8 mouse cellular contexts compared by ENCODE assay signal in the genomic region with DNA sequence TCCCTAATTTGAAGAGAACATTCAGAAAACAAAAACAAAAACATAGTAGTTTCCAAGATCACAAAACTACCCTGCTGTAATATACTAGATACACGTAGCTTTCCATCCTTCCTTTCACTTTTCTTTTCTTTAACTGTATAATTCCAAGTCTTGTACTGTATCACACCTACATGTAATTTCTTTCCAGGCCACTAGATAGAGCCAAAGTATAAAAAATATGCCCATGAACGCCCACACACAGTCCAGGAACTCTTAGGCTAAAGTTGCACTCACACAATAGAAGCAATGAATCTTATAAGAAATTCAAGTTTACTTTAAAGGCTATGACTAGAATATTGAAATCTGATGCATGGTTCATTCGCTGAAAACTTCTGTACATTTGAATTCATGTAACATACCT.
DNase-seq lines count a peak whose midpoint lies in the region; ATAC-seq and TF ChIP-seq lines count a peak whose summit lies in the region.

No protein-coding gene starts in this region.

- no peaks in the 10 kb centered on the region for H3K27me3 ChIP-seq in neural tube, embryonic 12.5 days (replicated peaks)
- H3K27me3 ChIP-seq in neural tube, embryonic 15.5 days (replicated peaks), result no peaks in the 10 kb centered on the region
- H3K27me3 ChIP-seq in forebrain, postnatal 0 days (ENCODE audit: insufficient read depth, low read length), result no peaks in the 10 kb centered on the region

- peak; percentile 80 for TF ChIP-seq CTCF in forebrain, postnatal 0 days (IDR thresholded peaks at IDR 0.05; ENCODE audit: low read depth)
- peak; percentile 87 for TF ChIP-seq CTCF in left cerebral cortex, adult 2 months (IDR thresholded peaks at IDR 0.05)

- peak; percentile 37 to 67 for DNase-seq in cerebellum, postnatal 10 days
- DNase-seq in cerebellum, adult 9-11 months, result no peak
- DNase-seq in forebrain, postnatal 0 days, result peak; percentile 83
- peak in 1 of 2 experiments; percentile 12 for DNase-seq in left cerebral cortex, adult 2 months (ENCODE audit: extremely low spot score in 1 of 2, low spot score in 2 of 2)
- peak; percentile 37 for DNase-seq in retina, postnatal 7 days (ENCODE audit: low read depth, low spot score)
- no peak for DNase-seq in T-cell, adult 2 months (ENCODE audit: low spot score)

- H3K27ac ChIP-seq in neural tube, embryonic 12.5 days, result no peak overlapping the region
- no peak overlapping the region for H3K27ac ChIP-seq in neural tube, embryonic 15.5 days (replicated peaks)
- H3K27ac ChIP-seq in forebrain, postnatal 0 days (ENCODE audit: low read depth, low read length), result no peak overlapping the region
- H3K27ac ChIP-seq in left cerebral cortex, adult 2 months, result no peak overlapping the region

- no peak overlapping the region for H3K9ac ChIP-seq in neural tube, embryonic 12.5 days
- no peak overlapping the region for H3K9ac ChIP-seq in neural tube, embryonic 15.5 days (replicated peaks)
- H3K9ac ChIP-seq in forebrain, postnatal 0 days, result no peak overlapping the region

- ATAC-seq in neural tube, embryonic 12.5 days (ENCODE audit: low FRiP score, low read depth), result peak; percentile 46
- no peak for ATAC-seq in neural tube, embryonic 15.5 days (ENCODE audit: low FRiP score)
- peak; percentile 92 for ATAC-seq in forebrain, postnatal 0 days

- no peak overlapping the region for H3K4me3 ChIP-seq in neural tube, embryonic 12.5 days
- no peak overlapping the region for H3K4me3 ChIP-seq in neural tube, embryonic 15.5 days (replicated peaks)
- no peak overlapping the region for H3K4me3 ChIP-seq in forebrain, postnatal 0 days (ENCODE audit: low read depth, low read length)
- H3K4me3 ChIP-seq in left cerebral cortex, adult 2 months, result no peak overlapping the region

- H3K4me2 ChIP-seq in neural tube, embryonic 12.5 days (replicated peaks), result no peak overlapping the region
- H3K4me2 ChIP-seq in neural tube, embryonic 15.5 days, result no peak overlapping the region
- no peak overlapping the region for H3K4me2 ChIP-seq in forebrain, postnatal 0 days (ENCODE audit: low read depth)

- no peaks in the 10 kb centered on the region for H3K36me3 ChIP-seq in neural tube, embryonic 12.5 days
- H3K36me3 ChIP-seq in neural tube, embryonic 15.5 days, result no peaks in the 10 kb centered on the region
- no peaks in the 10 kb centered on the region for H3K36me3 ChIP-seq in forebrain, postnatal 0 days (ENCODE audit: insufficient read depth)

- H3K4me1 ChIP-seq in neural tube, embryonic 12.5 days, result no peaks in the 10 kb centered on the region
- no peaks in the 10 kb centered on the region for H3K4me1 ChIP-seq in neural tube, embryonic 15.5 days
- no peaks in the 10 kb centered on the region for H3K4me1 ChIP-seq in forebrain, postnatal 0 days (ENCODE audit: insufficient read depth)

- intact Hi-C loops in left cerebral cortex, adult 2 months (cut with DNase I), result loop anchor here (1.0 to 2.0 kb wide), 2 partner anchors 1718 to 1805 kb away; no protein-coding TSS in a partner anchor

- 31% methylated on average over 3 of the region's 3 CpGs for WGBS in neural tube, embryonic 12.5 days
- WGBS in neural tube, embryonic 15.5 days, result 18% methylated on average over 3 of the region's 3 CpGs
- WGBS in forebrain, postnatal 0 days, result 13% methylated on average over 3 of the region's 3 CpGs

- H3K9me3 ChIP-seq in neural tube, embryonic 12.5 days, result no peaks in the 10 kb centered on the region
- H3K9me3 ChIP-seq in neural tube, embryonic 15.5 days (replicated peaks), result no peaks in the 10 kb centered on the region
- H3K9me3 ChIP-seq in forebrain, postnatal 0 days (ENCODE audit: low read length), result no peaks in the 10 kb centered on the region

Comparison
In these comparisons a context has a peak if more than half of its experiments do, and no peak if none do; other contexts are left out.
1. DNase-seq: peak in cerebellum, postnatal 10 days (2 of 2), forebrain, postnatal 0 days (single experiment) and retina, postnatal 7 days (single experiment); none in cerebellum, adult 9-11 months (single experiment) and T-cell, adult 2 months (single experiment).